28 mouse cellular contexts compared by ENCODE assay signal in the genomic region with DNA sequence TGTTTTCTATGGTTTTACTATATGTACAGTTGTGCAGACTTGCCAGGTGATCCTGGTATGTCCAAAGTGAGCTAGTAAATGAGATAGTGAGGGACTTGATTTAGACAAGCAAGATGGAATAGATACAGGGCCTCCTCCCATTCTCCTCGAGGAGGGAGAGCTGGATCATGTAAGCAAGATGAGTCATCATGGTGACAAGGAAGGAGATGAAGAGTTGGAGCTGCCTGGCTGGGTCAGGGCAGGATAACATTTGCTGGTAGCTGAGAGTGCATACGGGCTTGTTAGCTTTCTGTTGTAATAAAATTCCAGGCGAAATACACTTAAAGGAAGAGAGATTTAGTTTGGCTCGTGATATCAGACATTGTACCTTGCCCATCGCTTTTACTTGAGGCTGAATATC. TPM values are rescaled to one million over a fixed set of nuclear protein-coding genes. Genes with fewer than 3 reads are reported as not detected.
"Had no signal": no experiment of that assay in that cellular context is flagged by ENCODE, and none has a peak within 500 bp of the region (broad histone marks: within the 10 kb centered on the region; RNA-seq: fewer than 3 reads in every experiment).

No protein-coding gene starts in this region.

- H3K9me3 ChIP-seq: limb, embryonic 12.5 days; liver, embryonic 12.5 days; liver, embryonic 15.5 days; lung, embryonic 15.5 days had no signal

- H3K9ac ChIP-seq: limb, embryonic 12.5 days; liver, embryonic 12.5 days; liver, embryonic 15.5 days; lung, embryonic 15.5 days had no signal

- H3K4me3 ChIP-seq: layer of hippocampus, adult 2 months; limb, embryonic 12.5 days; liver, embryonic 12.5 days; liver, embryonic 15.5 days; lung, embryonic 15.5 days had no signal

- H3K4me1 ChIP-seq: limb, embryonic 12.5 days; lung, embryonic 15.5 days had no signal

- H3K36me3 ChIP-seq: limb, embryonic 12.5 days; liver, embryonic 12.5 days; liver, embryonic 15.5 days; lung, embryonic 15.5 days had no signal

- DNase-seq: kidney, adult 2 months; kidney, postnatal 25 days; layer of hippocampus, adult 9-11 months; liver; lung, adult 18-20 months; lung, postnatal 10 days; lung, postnatal 4 days; midbrain, embryonic 14.5 days; thymus, adult 18-20 months; thymus, postnatal 36 days had no signal

- ATAC-seq: liver, embryonic 12.5 days had no signal

- H3K27ac ChIP-seq: kidney, postnatal 0 days; layer of hippocampus, adult 2 months; limb, embryonic 12.5 days; liver, embryonic 12.5 days; liver, embryonic 15.5 days; lung, embryonic 15.5 days had no signal

- H3K4me2 ChIP-seq: limb, embryonic 12.5 days; liver, embryonic 12.5 days; liver, embryonic 15.5 days; lung, embryonic 15.5 days; midbrain, embryonic 11.5 days had no signal

RNA-seq across cellular contexts. Expression of gene Igfals, which starts 25.5 kb away (rescaled TPM):
- total RNA-seq: layer of hippocampus, postnatal 25 days; left cerebral cortex, adult 18-20 months; left cerebral cortex, postnatal 36 days; megakaryocyte progenitor cell, adult 5-6 weeks; megakaryocyte-erythroid progenitor cell, adult 5-6 weeks; midbrain, postnatal 0 days had no signal
- polyA plus RNA-seq: midbrain, embryonic 14.5 days; neural tube, embryonic 14.5 days had no signal

RNA-seq across cellular contexts. Expression of gene Meiob, which starts 36.3 kb away (rescaled TPM):
- total RNA-seq: layer of hippocampus, adult 2 months; layer of hippocampus, postnatal 25 days; left cerebral cortex, adult 18-20 months; left cerebral cortex, postnatal 36 days; megakaryocyte progenitor cell, adult 5-6 weeks; midbrain, postnatal 0 days had no signal
- polyA plus RNA-seq: kidney, adult 2 months; kidney, embryonic 14.5 days; limb, embryonic 12.5 days; lung, embryonic 15.5 days; midbrain, embryonic 11.5 days; midbrain, embryonic 14.5 days; neural tube, embryonic 11.5 days; neural tube, embryonic 14.5 days; small intestine, adult 2 months; spleen, adult 2 months had no signal
